Comparison of ENCODE assay signal across 8 mouse cellular contexts in the genomic region with DNA sequence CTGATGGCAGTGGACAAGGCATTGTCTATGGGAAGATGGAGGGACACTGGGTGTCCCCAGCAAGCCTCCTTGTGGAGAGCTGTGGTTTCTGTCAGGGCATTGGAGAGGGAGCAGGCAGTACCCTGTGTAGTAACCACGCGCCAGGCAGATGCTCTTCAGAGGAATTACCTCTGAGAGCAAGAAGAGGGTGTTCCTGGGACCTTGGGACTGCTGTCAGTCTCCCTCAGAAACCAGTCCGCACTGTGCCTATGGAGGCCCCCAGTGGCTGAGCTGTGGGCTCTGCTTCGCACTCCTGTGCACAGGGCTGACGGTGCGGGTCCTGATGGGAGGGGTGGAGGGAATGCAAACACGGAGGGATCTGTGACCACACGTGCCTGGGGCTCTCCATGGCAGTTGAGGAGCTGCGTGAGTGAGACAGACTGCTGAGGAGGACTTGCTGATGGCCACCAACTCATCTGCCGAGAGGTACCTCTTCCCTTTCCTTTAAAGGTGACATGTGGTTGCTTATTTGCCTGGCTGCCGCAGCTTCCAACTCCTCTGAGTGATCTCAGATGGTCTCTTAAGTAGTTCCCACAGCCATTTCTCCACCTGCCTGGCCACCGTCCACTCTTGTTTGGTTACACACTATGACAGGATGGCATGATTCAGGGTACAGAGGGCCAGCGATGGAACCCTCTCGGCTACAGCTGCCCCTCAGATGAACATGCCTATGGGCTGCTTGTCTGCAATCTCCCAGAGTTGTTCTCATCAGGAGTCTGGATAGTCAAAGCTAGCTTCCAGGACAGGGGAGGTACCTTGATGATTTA. TPM values are rescaled to one million over a fixed set of nuclear protein-coding genes. Genes with fewer than 3 reads are reported as not detected.
DNase-seq lines count a peak whose midpoint lies in the region; ATAC-seq lines count a peak whose summit lies in the region.

No protein-coding gene starts in this region.

- ATAC-seq in embryonic facial prominence, embryonic 14.5 days (ENCODE audit: low read depth): peak; percentile 69

- H3K9ac ChIP-seq in embryonic facial prominence, embryonic 14.5 days (ENCODE audit: low read depth, low read length): no peak overlapping the region

- DNase-seq in heart, adult 11 months: peak; percentile 72
- DNase-seq in heart, embryonic 10.5 days (ENCODE audit: low spot score): no peak
- DNase-seq in embryonic facial prominence, embryonic 14.5 days (ENCODE audit: low spot score): peak; percentile 9
- DNase-seq in layer of hippocampus, adult 9-11 months: peak; percentile 37
- DNase-seq in retina, postnatal 1 day: peak; percentile 62
- no peak for DNase-seq in adrenal gland, adult 2 months
- no peak for DNase-seq in heart, postnatal 4 days
- no peak for DNase-seq in spleen, postnatal 10 days (ENCODE audit: low spot score in 2 of 2)

- H3K27me3 ChIP-seq in heart, embryonic 10.5 days (ENCODE audit: insufficient read depth, poor library complexity, severe bottlenecking): peaks cover 65% of the 10 kb centered on the region
- H3K27me3 ChIP-seq in embryonic facial prominence, embryonic 14.5 days (replicated peaks; ENCODE audit: control insufficient read depth, insufficient read depth, low read length): peaks cover 64% of the 10 kb centered on the region

- H3K27ac ChIP-seq in heart, embryonic 10.5 days: no peak overlapping the region
- H3K27ac ChIP-seq in embryonic facial prominence, embryonic 14.5 days (replicated peaks; ENCODE audit: low read depth, low read length): no peak overlapping the region

- 36% methylated on average over 14 of the region's 14 CpGs for WGBS in heart, embryonic 10.5 days
- WGBS in embryonic facial prominence, embryonic 14.5 days: 23% methylated on average over 14 of the region's 14 CpGs

- H3K4me1 ChIP-seq in heart, embryonic 10.5 days: peaks cover 6% of the 10 kb centered on the region; the same call in 1 of the 2 replicates
- no peaks in the 10 kb centered on the region for H3K4me1 ChIP-seq in embryonic facial prominence, embryonic 14.5 days (ENCODE audit: control insufficient read depth, insufficient read depth, low read length)

- H3K4me2 ChIP-seq in embryonic facial prominence, embryonic 14.5 days (ENCODE audit: low read depth, low read length): no peak overlapping the region; the same call in 1 of the 2 replicates

- H3K36me3 ChIP-seq in heart, embryonic 10.5 days: no peaks in the 10 kb centered on the region
- H3K36me3 ChIP-seq in embryonic facial prominence, embryonic 14.5 days (ENCODE audit: control insufficient read depth, insufficient read depth, low read length): no peaks in the 10 kb centered on the region

- no peaks in the 10 kb centered on the region for H3K9me3 ChIP-seq in heart, embryonic 10.5 days
- no peaks in the 10 kb centered on the region for H3K9me3 ChIP-seq in embryonic facial prominence, embryonic 14.5 days (ENCODE audit: control insufficient read depth, low read length)

- no peak overlapping the region for H3K4me3 ChIP-seq in heart, embryonic 10.5 days
- no peak overlapping the region; the same call in 1 of the 2 replicates for H3K4me3 ChIP-seq in embryonic facial prominence, embryonic 14.5 days (ENCODE audit: low read depth, low read length)

RNA-seq across cellular contexts. Expression of gene Myt1l, which starts 5.1 kb away (rescaled TPM):
- not detected in 2 replicates for polyA plus RNA-seq in heart, embryonic 10.5 days (2016; fragmentation: Nextera tagmentation; extraction: Ambion mirVana)
- polyA plus RNA-seq in embryonic facial prominence, embryonic 14.5 days (2014; fragmentation: Nextera tagmentation; extraction: Ambion mirVana): 9.7 and 11.9 TPM in 2 replicates
- 1 to 10 TPM; 2.0 to 2.7 TPM for total RNA-seq in adrenal gland, adult 2 months (2021)
- polyA plus RNA-seq in adrenal gland, adult 2 months (2012; rRNA removed): 0.21 and 0.37 TPM in 2 replicates
- under 1 TPM; 0.05 to 0.21 TPM for total RNA-seq in heart, postnatal 4 days (2021)

Comparison
In these comparisons a context has a peak if more than half of its experiments do, and no peak if none do; other contexts are left out.
1. DNase-seq: peak in heart, adult 11 months (single experiment), embryonic facial prominence, embryonic 14.5 days (single experiment), layer of hippocampus, adult 9-11 months (single experiment) and retina, postnatal 1 day (single experiment); none in heart, embryonic 10.5 days (single experiment), adrenal gland, adult 2 months (single experiment), heart, postnatal 4 days (single experiment) and spleen, postnatal 10 days (0 of 2).